Mouse (Mus musculus): ENCODE results near the gene 4931440F15Rik.

- no peak for TF ChIP-seq CTCF (IDR thresholded peaks at IDR 0.05; ENCODE audit: low read depth)
- TF ChIP-seq EP300 (IDR thresholded peaks at IDR 0.05; ENCODE audit: low read depth) = no peak
Measured at GRCm38 (mm10) chr11:29777964-29778363, 47.5 kb downstream of the 4931440F15Rik start.
